Mouse (Mus musculus) heart, postnatal 4 days (tissue): ENCODE data around the gene Adipor2. TPM values are rescaled to one million over a fixed set of nuclear protein-coding genes. Genes with fewer than 3 reads are reported as not detected.
A peak's percentile ranks its signal among the peaks of the same experiment; 100 is the strongest.

Source experiments
- DNase-seq: peaks from one replicate; pipeline ENCODE4 v3.0.0; 2021
- total RNA-seq, 2 experiments: library from RNA; stranded (reverse); gene quantifications; 2 replicates each; pipeline ENCODE4 v1.2.3; 2021

Adipor2 gene
- total RNA-seq, result 10 to 100 TPM; 55.5 to 55.7 TPM

DNA sequence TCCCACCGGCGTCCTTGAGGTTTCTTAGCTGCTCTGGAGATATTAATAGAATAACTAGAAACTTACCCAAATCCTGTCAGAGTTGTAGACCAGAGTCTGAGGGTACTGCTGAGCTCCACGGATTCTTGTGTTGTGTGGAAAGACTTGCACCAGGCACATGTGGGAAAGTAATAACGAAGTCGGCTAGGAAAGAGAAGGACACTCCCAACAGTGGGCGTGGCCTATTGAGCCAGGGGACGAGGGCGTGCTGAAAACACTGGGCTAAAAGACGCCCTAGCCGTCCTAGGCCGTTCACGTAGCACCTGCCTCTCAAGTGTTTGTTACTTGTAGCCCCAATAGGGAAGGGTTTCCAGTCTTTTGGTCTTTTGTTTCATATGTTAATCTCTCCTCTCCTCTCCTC, at the start of gene Adipor2:
Adipor2 (minus strand) TSS at position 351 of the 400 bp plus-strand sequence.
- DNase-seq, result peak; percentile 68

- no peak for DNase-seq
These were observed 48.7 kb upstream of the Adipor2 start for GRCm38 (mm10) chr6:119466161-119466560.

- DNase-seq, result no peak
These were observed 42.9 kb upstream of the Adipor2 start for GRCm38 (mm10) chr6:119460391-119460790.

DNA sequence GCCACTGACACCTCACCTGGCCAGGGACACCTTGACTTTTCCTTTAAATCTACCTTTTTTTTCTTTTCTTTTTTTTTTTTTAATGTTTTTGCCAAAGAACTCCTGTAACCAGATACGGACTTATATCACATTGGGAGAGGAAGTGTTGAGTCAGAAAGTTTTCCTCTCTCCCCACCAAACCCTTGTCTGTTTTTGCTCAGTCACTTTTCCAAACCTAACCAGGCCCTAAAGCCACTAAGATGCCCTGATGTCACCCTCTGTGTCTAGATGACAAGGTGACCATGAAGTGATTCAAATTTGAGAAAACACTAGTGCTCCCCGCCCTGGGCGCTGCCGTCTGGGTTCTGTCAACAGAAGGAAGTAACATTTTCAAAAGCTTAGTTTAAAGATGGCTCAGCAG, 41.5 kb upstream of the Adipor2 start:
- DNase-seq, result no peak

DNA sequence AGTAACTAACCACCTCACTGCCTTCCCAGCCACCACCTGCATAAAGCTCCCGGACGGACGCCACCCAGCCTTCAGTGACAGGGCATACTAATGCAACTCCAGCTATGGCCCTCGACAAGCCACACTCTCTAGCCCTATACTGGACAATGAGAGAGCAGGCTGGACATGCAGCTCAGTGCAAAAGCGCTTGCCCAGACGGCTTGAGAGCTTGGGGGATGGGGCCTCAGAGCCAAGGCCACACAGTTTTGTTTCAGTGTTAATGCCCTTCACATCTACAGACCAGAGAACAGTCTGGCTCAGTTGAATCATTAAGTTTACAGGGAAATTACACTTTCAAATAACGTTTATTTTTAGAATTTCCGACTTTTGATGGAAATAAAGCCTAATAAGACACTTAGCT, 40.7 kb upstream of the Adipor2 start:
- no peak for DNase-seq

DNA sequence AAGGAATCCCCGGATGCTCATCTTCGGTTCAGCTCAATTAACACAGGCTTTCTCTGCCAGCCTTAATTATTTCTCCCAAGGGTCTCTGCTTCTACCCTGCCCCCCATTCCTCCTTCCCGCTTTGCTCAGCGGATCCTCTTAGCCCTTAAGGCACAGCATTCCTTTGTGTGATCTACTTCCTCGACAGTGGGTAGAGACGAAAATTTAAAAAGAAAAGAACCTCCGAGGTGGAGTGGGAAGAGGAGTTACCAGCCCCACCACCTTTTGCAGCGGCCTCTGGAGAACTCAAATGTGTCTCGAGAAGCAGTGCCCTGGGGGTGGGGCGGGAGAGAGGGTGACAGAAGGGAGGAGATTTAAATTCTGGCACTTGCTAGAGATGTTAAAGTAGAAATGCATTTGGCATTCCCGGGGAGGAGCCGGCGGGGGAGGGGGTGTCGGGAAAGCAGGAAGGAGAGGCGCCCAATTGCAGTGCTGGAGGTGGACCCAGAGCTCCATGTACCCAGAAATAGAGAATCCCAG, 34.5 kb upstream of the Adipor2 start:
- peak; percentile 75 for DNase-seq

DNA sequence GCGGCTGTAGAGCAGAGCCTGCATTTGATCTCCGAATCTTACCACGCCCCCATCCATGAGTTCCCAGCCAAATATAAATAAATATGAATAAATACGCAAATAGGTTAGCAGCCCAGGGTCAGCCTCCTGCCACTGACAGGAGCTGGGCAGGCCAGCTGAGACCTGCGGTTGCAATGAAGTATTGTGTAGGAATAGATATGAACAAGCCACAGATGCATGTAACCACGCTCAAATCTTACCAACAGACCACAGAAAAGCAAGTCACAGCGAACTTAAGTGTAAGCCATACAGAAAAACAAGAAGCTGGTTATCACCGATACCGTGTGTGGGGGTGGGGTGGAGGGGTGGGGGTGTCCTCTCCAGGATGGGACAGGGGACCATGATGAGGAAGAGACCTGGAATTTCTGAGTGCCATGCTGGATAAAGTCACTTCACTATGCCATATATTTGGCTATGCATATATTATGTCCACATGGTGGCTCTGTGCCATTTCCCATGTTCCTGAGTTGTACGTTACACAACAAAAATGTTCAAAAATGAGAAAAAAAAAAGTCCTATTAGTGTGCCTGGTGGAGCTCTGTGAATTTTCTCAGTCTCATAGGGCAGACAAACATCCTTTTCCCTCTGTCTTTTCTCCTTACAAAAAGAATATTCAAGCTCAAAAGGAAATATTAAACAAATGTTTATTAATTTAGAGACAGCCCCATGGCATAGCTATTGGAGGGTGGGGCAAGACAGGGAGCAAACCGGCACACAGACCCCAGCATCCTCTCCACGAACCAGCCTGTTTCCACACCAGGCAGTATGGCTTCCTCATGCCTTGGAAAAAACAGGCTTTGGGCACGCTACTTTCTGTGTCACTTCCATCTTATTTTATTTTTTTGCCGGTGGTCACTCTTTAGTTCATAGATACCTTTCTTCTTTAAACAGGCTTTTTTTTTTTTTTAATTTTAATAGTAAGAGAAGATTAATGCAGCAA, 33.8 kb upstream of the Adipor2 start:
- no peak for DNase-seq

DNA sequence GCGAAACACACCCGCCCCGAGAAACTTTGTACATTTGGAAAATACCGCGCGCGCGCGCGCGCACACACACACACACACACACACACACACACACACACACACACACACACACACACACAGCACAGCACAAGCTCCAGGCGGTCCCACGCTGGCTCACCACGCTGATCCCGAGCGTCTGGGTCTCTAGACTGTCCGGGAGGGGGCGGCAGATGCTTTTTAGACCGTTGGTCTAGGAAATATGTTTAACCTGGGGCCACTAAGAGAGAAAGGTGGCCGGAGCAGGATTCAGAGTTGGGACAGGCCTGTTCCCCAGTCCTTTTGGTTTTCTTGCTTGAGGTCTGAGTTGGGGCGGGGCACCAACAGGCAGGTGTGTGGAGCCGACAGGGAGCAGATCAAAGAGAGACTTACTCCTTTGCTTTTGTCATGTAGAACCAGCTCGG, 31.6 kb upstream of the Adipor2 start:
- peak; percentile 81 for DNase-seq

GRCm38 (mm10) chr6:119448321-119449059, 31.0 kb upstream of the Adipor2 start:
- DNase-seq, result peak; percentile 19

DNA sequence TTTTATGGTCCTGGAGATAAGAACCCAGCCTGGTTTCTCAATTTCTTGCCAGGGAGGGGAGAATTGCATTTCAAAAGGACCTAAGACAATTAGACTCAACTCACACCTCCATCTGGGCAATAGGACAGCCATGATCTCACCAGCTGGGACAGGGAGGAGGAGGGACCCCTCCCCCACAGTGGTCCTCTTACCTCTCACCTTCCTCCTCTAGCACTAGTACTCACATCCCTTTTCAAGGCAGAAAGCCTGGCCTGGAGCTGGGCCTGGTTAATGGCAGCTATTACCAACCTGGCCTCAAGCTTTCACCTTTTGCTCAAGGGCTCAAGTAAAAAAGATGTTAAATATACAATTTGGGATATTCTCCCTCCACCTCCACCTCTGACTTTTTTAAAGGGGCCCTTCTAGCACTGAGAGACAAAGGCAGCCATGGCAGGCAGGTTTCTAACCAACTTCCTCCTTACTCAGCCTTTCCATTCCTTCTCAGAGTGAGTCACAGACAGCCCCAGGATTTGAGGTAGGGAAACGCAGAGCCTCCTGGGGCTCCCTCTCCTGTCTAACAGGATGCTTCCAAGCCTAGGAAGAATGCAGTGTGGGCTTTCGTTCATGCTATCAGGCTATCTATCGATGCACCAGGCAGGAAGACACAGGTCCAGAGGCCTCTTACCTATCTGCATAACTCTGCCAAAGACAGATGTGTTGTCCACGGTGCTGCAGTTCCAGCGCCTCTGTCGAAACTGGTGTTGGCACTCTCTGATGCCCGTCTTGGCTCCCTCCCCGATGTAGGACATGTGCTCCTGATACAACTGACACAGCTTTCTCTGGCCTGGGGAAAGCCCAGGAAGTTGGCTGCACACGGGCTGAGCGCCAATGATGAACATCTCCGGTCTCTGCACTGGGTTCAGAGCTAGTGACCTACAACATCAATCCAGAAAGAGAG, 28.4 kb upstream of the Adipor2 start:
- DNase-seq, result peak; percentile 59

GRCm38 (mm10) chr6:119443742-119444645, 26.5 kb upstream of the Adipor2 start:
- peak; percentile 87 for DNase-seq

DNA sequence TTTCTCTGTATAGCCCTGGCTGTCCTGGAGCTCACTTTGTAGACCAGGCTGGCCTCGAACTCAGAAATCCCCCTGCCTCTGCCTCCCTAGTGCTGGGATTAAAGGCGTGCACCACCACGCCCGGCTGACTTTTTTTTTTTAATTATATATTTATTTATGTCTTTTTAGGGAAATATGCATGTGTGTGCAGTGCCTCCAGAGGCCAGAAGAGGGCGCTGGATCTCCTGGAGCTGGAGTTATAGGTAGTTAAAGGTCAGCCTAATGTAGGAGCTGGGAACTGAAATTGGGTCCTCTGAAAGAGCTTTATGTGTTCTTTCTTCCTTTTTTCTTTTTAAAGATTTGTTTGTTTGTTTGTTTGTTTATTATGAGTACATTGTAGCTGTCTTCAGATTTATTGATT, 25.2 kb upstream of the Adipor2 start:
- peak; percentile 29 for DNase-seq

DNA sequence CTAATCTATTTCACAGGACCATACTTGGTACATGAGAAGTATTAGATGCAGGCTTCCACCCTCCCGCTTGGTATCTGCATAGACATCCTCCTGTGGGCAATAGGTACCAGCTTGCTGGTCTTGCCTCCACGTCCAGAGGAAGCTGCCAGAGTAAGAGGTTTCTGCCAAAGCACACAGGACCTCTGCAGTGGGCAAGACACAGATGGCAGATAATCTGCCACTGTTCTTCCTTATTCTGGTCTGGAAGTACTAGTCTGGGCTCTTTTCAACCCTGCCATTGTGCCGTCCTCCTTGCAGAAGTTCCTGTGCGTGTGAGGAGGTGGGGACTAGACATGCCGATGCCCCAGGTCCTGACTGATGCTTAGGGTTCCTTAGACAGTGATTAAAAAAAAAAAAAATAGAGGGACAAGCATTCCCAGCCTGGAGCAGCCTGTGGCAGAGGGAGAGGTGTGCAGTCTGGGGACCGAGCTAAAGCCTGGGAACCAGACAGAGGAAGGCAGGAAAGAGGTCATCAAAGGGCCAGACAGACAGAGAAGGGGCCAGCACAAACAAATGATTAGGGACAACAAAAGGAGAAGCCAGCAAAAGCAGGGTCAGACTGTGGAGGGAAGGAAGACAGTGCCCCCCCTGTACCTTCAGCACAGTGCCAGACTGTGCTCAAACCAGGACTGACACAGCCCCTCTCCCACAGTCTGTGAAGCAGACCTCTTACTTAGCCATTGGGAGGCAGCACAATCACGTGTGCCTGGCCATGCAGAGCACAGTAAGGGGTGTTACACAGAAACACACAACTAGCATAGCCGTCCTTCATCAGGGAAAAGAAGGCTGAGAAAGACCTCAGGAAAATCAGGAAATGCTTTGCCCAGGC, 20.6 kb upstream of the Adipor2 start:
- no peak for DNase-seq

GRCm38 (mm10) chr6:119434394-119434793, 16.9 kb upstream of the Adipor2 start:
- DNase-seq, result no peak

- DNase-seq, result no peak
These were observed 14.3 kb upstream of the Adipor2 start for GRCm38 (mm10) chr6:119431751-119432324.

GRCm38 (mm10) chr6:119430508-119430907, 13.0 kb upstream of the Adipor2 start:
- DNase-seq, result peak; percentile 84

GRCm38 (mm10) chr6:119429311-119429710, 11.8 kb upstream of the Adipor2 start:
- no peak for DNase-seq

GRCm38 (mm10) chr6:119428611-119429010, 11.1 kb upstream of the Adipor2 start:
- peak; percentile 39 for DNase-seq

DNA sequence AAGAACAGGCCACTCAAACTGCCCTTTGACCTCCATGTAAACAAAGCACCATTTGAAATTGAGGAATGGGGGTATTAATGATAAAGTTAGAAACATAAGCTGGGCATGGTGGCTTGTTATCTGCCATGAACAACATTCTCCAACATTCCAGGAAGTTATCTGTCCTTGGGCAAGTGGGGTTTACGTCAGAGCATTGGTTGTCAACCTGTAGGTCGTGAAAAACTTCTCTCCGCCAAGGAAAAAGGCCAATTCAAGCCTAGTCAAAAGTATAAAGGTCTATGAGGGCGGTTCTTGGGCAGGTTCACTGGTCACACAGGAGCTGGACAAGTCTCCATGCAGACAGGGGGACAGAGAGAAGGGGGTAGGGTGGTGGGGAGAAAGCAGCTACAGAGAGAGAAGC, 3.5 kb upstream of the Adipor2 start:
- no peak for DNase-seq
